Mouse (Mus musculus) MEL-GATA-1-ER (cell line): ENCODE results near the gene Olfr26.
"Not testable (repeated sequence)": the region's sequence is repeated elsewhere in the genome, so short reads cannot be mapped to it uniquely, and the experiment has no call there.

Source experiments
- DNase-seq: peaks from one replicate; pipeline ENCODE4 v3.0.0-alpha.2; 2012; ENCODE audit warnings: low read depth; ENCODE audit errors: extremely low read depth

The Olfr26 gene

GRCm38 (mm10) chr9:38854760-38855159, at the start of gene Olfr26:
Gene Olfr26 (plus strand): TSS chr9:38855060.
- DNase-seq: no peak

GRCm38 (mm10) chr9:38805696-38806095, 49.2 kb upstream of the Olfr26 start:
- DNase-seq: no peak

GRCm38 (mm10) chr9:38814314-38814713, 40.5 kb upstream of the Olfr26 start, which contains the start of gene Olfr922:
Gene Olfr922 (plus strand): TSS chr9:38814614.
- no peak for DNase-seq

GRCm38 (mm10) chr9:38815458-38815986, 39.3 kb upstream of the Olfr26 start:
- DNase-seq: no peak

GRCm38 (mm10) chr9:38826245-38826644, 28.6 kb upstream of the Olfr26 start, which contains the start of gene Olfr923:
Gene Olfr923 (plus strand): TSS chr9:38826545.
- DNase-seq: no peak

GRCm38 (mm10) chr9:38833027-38833426, 21.8 kb upstream of the Olfr26 start:
- DNase-seq: no peak

- DNase-seq: no peak
Measured at GRCm38 (mm10) chr9:38844149-38844548, 10.7 kb upstream of the Olfr26 start, which contains the start of gene Olfr924. Gene Olfr924 (plus strand): TSS chr9:38844449.

- DNase-seq: not testable (repeated sequence)
Measured at GRCm38 (mm10) chr9:38874880-38875279, 20.0 kb downstream of the Olfr26 start.

- DNase-seq: no peak
Measured at GRCm38 (mm10) chr9:38876826-38877225, 22.0 kb downstream of the Olfr26 start, which contains the start of gene Olfr926. Gene Olfr926 (plus strand): TSS chr9:38877126.
